Mouse (Mus musculus) intestine, embryonic 14.5 days (tissue): ENCODE results near the gene Gm17304. TPM values are rescaled to one million over a fixed set of nuclear protein-coding genes. Genes with fewer than 3 reads are reported as not detected.

Experiments used
- ATAC-seq: fragments of 200-750 bp; cut with Nextera tagmentation; replicated peaks from 2 replicates; pipeline ENCODE4 v1.8.0; 2017; ENCODE audit warnings: low read depth, moderate number of reproducible peaks, moderate TSS enrichment, moderate library complexity; ENCODE audit not compliant: low FRiP score, low TSS enrichment
- DNase-seq: peaks from one replicate; pipeline ENCODE4 v3.0.0-alpha.2; 2018; ENCODE audit warnings: low spot score
- H3K27ac ChIP-seq: fragments of 300-500 bp; sonication (generic); 2 replicates; pipeline ENCODE4 v1.5.1; 2014; ENCODE audit warnings: low read depth, mild to moderate bottlenecking, control low read depth
- H3K27me3 ChIP-seq: fragments of 300-500 bp; sonication (generic); replicated peaks from 2 replicates; pipeline ENCODE4 v1.6.1; 2014; ENCODE audit warnings: low read length, control low read depth; ENCODE audit not compliant: control insufficient read depth, insufficient read depth
- H3K36me3 ChIP-seq: fragments of 300-500 bp; sonication (generic); 2 replicates; pipeline ENCODE4 v1.6.1; 2014; ENCODE audit warnings: low read length, control low read depth; ENCODE audit not compliant: control insufficient read depth, insufficient read depth
- H3K4me1 ChIP-seq: fragments of 300-500 bp; sonication (generic); replicated peaks from 2 replicates; pipeline ENCODE4 v1.6.1; 2014; ENCODE audit warnings: low read length, control low read depth, mixed read lengths; ENCODE audit not compliant: control insufficient read depth, insufficient read depth
- H3K4me2 ChIP-seq: fragments of 300-500 bp; sonication (generic); 2 replicates; pipeline ENCODE4 v1.6.1; 2014; ENCODE audit warnings: low read length
- H3K4me3 ChIP-seq: fragments of 300-500 bp; sonication (generic); 2 replicates; pipeline ENCODE4 v1.5.1; 2014; ENCODE audit warnings: low read depth, low read length, control low read depth, mixed read lengths
- H3K9ac ChIP-seq: fragments of 300-500 bp; sonication (generic); 2 replicates; pipeline ENCODE4 v1.6.1; 2014; ENCODE audit warnings: mild to moderate bottlenecking, low read length
- H3K9me3 ChIP-seq: fragments of 300-500 bp; sonication (generic); 2 replicates; pipeline ENCODE4 v1.6.1; 2016; ENCODE audit warnings: low read length, control low read depth; ENCODE audit not compliant: control insufficient read depth
- WGBS: fragments of 180-500 bp; shearing (Covaris S2); extraction: QIAGEN DNeasy Blood & Tissue Kit; methylation state at CpG from one replicate; pipeline ENCODE4 v1.1.7; 2014; 5-methylcytosine and 5-hydroxymethylcytosine counted together
- polyA plus RNA-seq: library from polyadenylated mRNA; unstranded; fragments of >200 nt; fragmentation: Nextera tagmentation; extraction: Ambion mirVana; gene quantifications from 2 replicates; pipeline ENCODE4 v1.2.1, GENCODE M21; 2014

Gm17304 gene
- polyA plus RNA-seq, 1 experiment from 2014 or later = not detected

DNA sequence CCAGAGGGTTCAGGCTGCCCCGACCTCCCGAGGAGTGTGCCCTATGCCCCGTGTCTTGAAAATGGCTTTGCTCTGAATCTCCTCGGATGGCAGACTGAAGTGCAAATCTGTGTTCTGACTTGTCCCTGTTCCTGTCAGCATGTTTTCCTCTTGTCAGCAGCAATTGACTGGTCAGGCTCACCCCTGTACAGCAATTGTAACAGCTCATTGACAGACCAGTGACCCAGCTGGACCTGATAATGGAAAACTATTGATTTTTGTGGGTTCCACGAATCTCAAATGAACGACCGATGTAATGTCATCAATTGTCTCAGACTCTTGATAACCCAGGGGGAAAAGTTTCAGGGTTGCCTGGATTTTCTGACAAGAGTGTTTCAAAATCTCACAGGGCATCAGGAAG lies 28.0 kb upstream of the Gm17304 start:
- H3K4me2 ChIP-seq = no peak overlapping the region
- no peaks in the 10 kb centered on the region for H3K4me1 ChIP-seq
- no peak overlapping the region for H3K27ac ChIP-seq
- H3K4me3 ChIP-seq = no peak overlapping the region
- no peaks in the 10 kb centered on the region for H3K36me3 ChIP-seq
- no peak for DNase-seq
- no peaks in the 10 kb centered on the region for H3K27me3 ChIP-seq
- H3K9ac ChIP-seq = no peak overlapping the region
- no peak for ATAC-seq
- no peaks in the 10 kb centered on the region for H3K9me3 ChIP-seq
- WGBS = 86% methylated on average over 7 of the region's 7 CpGs

DNA sequence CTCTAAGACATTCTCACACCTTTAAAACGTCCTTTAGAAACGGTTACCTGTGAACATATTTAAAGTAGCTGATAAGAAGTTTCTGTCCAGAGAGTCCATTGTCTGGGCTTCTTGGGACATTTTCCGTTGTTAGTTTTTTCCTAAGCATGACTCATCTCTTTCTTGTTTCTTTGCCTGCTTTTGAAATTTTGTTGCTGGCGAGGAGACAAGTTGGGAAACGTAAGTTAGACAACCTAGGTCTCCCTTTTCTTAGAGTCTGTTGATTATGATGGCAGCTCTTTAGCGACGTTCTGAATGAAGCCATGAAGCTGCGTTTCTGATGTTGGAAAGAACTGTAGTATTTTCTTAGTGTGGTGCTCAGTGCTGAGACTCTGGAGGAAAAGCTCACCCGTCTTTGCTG lies 19.9 kb upstream of the Gm17304 start:
- WGBS = 91% methylated on average over 9 of the region's 9 CpGs
- DNase-seq = no peak
- H3K27me3 ChIP-seq = no peaks in the 10 kb centered on the region

DNA sequence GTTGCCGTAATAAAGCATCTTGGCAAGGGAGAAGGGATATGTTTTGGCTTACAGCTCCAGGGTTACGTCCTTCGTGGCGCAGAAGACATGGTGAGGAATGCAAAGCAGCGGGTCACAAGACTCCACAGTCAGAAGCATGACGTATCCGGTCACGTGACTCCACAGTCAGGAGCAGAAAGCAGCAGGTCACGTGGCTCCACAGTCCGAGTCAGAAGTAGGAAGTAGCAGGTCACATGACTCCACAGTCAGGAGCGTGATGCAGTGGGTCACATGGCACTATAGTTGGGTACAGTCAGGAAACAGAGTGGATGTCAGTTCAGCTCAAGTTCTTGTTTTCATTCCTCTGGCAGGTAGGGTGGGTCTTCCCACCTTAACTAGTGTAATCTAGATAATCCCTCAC lies 19.2 kb upstream of the Gm17304 start:
- no peak overlapping the region for H3K9ac ChIP-seq
- no peak overlapping the region for H3K4me2 ChIP-seq
- peaks cover 3% of the 10 kb centered on the region; the same call in 1 of the 2 replicates for H3K9me3 ChIP-seq
- no peaks in the 10 kb centered on the region for H3K4me1 ChIP-seq
- H3K27me3 ChIP-seq = no peaks in the 10 kb centered on the region
- no peak overlapping the region for H3K4me3 ChIP-seq
- WGBS = 91% methylated on average over 11 of the region's 11 CpGs
- 0 out of 2 replicates have a peak, but pooled peaks cover 4% of the 10 kb centered on the region for H3K36me3 ChIP-seq
- no peak overlapping the region for H3K27ac ChIP-seq
- DNase-seq (no peak), ATAC-seq (no peak)

More for the DNA sequence above, 19.9 kb upstream of the Gm17304 start:
- Histone ChIP-seq H3K4me2 (no peak overlapping the region), H3K4me1 (no peaks in the 10 kb centered on the region), H3K9me3 (peaks cover 3% of the 10 kb centered on the region; the same call in 1 of the 2 replicates), H3K36me3 (0 out of 2 replicates have a peak, but pooled peaks cover 4% of the 10 kb centered on the region), H3K4me3 (no peak overlapping the region), H3K9ac (no peak overlapping the region), H3K27ac (no peak overlapping the region)
- no peak for ATAC-seq

DNA sequence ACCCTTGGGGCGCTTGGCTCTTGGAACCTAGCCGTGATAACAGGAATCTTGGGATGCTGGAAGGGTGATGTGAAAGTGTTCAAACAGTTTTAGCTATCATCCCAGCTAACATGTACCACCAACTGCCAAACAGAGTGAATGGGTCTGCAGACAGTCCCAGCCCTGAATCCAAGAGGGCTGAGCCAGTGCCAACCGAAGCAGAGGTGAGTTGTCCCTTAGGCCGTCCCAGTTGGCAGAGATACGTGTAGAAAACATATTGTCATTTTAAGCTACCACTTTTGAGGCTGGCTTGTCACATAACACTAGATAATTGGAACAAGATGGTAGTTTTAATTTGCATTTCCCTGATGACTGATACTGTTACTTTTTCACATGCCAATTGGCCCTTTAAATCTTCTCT lies 18.2 kb upstream of the Gm17304 start:
- H3K9ac ChIP-seq = no peak overlapping the region
- H3K36me3 ChIP-seq = 0 out of 2 replicates have a peak, but pooled peaks cover 7% of the 10 kb centered on the region
- DNase-seq (no peak), ATAC-seq (no peak)
- H3K27me3 ChIP-seq = no peaks in the 10 kb centered on the region
- H3K4me2 ChIP-seq = no peak overlapping the region
- peaks cover 3% of the 10 kb centered on the region; the same call in 1 of the 2 replicates for H3K9me3 ChIP-seq
- 92% methylated on average over 5 of the region's 5 CpGs for WGBS
- H3K4me1 ChIP-seq = no peaks in the 10 kb centered on the region
- H3K4me3 ChIP-seq = no peak overlapping the region
- H3K27ac ChIP-seq = no peak overlapping the region

DNA sequence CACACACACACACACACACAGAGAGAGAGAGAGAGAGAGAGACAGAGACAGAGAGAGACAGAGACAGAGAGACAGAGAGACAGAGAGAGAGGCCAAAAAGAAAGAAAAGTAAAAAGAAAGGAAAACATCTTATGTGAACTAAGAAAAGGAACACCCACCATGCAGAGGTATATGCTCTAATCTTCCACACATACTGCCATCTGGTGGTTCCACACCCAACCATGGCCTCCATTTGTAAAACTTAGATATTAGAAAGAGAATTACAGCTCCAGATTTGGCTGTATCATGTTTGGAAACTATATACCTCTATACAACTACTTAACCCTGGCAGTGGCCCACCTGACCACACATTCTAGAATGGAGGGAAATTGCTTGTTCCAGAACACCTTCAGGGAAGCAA lies 14.5 kb upstream of the Gm17304 start:
- H3K9me3 ChIP-seq = peaks cover 3% of the 10 kb centered on the region; the same call in 1 of the 2 replicates
- no peaks in the 10 kb centered on the region for H3K4me1 ChIP-seq
- H3K4me2 ChIP-seq = no peak overlapping the region
- ATAC-seq (no peak), DNase-seq (no peak)
- H3K27ac ChIP-seq = no peak overlapping the region
- H3K4me3 ChIP-seq = no peak overlapping the region
- no peak overlapping the region for H3K9ac ChIP-seq
- H3K36me3 ChIP-seq = peaks cover 8% of the 10 kb centered on the region; the same call in 1 of the 2 replicates
- H3K27me3 ChIP-seq = no peaks in the 10 kb centered on the region

DNA sequence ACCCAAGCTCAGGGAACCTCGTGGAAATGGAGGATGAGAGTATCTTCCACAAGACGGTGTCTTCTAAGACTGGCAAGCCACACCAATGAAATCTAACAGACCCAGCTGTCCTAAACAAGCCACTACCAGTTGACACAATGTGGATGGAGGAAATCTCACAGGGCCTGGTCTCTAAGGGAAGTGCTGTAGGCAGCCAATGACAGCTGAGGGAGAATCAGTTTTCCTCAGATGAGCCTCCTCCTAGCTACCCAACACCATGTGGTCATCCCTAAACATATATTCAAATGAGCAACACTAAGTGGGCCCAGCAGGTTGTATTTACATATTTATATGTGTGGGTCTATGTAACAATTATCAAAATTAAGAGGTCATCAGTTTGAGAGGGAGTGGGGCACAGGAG lies 11.4 kb upstream of the Gm17304 start:
- Histone ChIP-seq H3K27me3 (no peaks in the 10 kb centered on the region), H3K36me3 (peaks cover 6% of the 10 kb centered on the region; the same call in 1 of the 2 replicates), H3K4me2 (no peak overlapping the region), H3K9me3 (no peaks in the 10 kb centered on the region), H3K4me1 (no peaks in the 10 kb centered on the region), H3K4me3 (no peak overlapping the region), H3K27ac (no peak overlapping the region), H3K9ac (no peak overlapping the region)
- DNase-seq (no peak), ATAC-seq (no peak)
- 88% methylated on average over 2 of the region's 2 CpGs for WGBS

DNA sequence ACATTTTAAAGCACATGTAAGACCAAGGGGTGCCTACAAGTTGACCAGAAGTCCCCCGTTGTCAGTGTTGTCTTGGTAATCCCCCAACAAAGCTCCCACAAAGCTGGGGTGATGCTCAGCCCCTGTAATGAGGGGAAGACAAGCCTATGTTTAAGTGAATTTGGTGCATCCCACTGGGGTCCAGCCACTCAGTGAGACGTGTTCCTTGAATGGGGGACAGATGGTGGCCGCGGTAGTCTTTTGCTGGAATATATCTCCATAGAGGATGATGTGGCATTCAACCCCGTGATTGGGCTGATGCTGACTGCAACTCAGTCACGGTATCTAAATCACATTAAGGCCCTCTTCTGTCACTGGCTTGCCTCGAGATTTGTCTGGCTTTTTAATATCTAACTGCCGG lies 9.4 kb upstream of the Gm17304 start:
- Histone ChIP-seq H3K36me3 (peaks cover 10% of the 10 kb centered on the region; the same call in 1 of the 2 replicates), H3K4me2 (no peak overlapping the region), H3K27me3 (no peaks in the 10 kb centered on the region), H3K4me3 (no peak overlapping the region), H3K9me3 (no peaks in the 10 kb centered on the region), H3K9ac (no peak overlapping the region), H3K27ac (no peak overlapping the region), H3K4me1 (no peaks in the 10 kb centered on the region)
- no peak for ATAC-seq
- no peak for DNase-seq
- 85% methylated on average over 8 of the region's 8 CpGs for WGBS

DNA sequence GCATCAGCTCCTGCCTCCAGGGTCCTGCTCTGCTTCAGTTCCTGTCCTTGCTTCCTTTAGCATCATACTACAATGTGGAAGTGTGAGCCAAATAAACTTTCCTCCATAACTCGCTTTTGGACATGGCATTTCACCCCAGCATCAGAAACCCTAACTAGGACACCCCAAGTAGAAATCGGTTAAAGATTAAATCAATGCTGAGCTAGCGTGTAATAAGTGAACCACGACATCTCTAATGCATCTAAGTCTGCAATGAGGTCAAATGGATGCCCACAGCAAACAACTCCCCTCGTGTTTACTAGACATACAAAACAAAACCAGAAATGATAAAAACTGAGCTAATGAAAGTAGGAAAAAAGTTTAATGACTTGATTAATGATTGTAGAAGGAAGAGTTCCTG lies 4.5 kb upstream of the Gm17304 start:
- ATAC-seq (no peak), DNase-seq (no peak)
- H3K9me3 ChIP-seq = no peaks in the 10 kb centered on the region
- no peak overlapping the region for H3K9ac ChIP-seq
- no peaks in the 10 kb centered on the region for H3K27me3 ChIP-seq
- no peak overlapping the region for H3K4me3 ChIP-seq
- 91% methylated on average over 5 of the region's 5 CpGs for WGBS
- H3K4me2 ChIP-seq = no peak overlapping the region
- H3K4me1 ChIP-seq = no peaks in the 10 kb centered on the region
- peaks cover 8% of the 10 kb centered on the region; the same call in 1 of the 2 replicates for H3K36me3 ChIP-seq
- H3K27ac ChIP-seq = no peak overlapping the region

DNA sequence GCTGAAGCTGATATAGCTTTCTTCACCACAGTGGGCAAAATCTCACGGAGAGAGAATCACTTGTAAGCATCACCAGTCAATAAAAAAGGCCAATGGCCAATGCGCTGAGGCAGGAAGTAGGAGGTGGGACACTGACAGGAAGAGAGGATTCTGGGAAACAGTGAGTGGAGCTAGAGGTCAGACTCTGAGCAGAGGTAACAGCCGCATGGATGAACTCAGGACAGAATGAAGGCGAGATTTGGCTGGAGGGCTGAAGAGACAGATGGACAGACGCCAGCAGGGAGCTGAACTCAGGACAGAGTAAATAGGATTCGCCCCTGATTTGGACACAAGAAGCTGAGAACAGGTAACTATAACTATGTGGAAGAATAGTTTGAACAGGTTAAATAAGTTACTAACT lies 3.8 kb upstream of the Gm17304 start:
- ATAC-seq = no peak
- WGBS = 89% methylated on average over 6 of the region's 6 CpGs

More for the DNA sequence above, 3.8 kb upstream of the Gm17304 start:
- Histone ChIP-seq H3K27ac (no peak overlapping the region), H3K27me3 (no peaks in the 10 kb centered on the region), H3K4me2 (no peak overlapping the region), H3K36me3 (peaks cover 8% of the 10 kb centered on the region; the same call in 1 of the 2 replicates), H3K9me3 (no peaks in the 10 kb centered on the region), H3K4me1 (no peaks in the 10 kb centered on the region), H3K9ac (no peak overlapping the region), H3K4me3 (no peak overlapping the region)
- no peak for DNase-seq
